8 mouse cellular contexts compared by ENCODE assay signal in genomic region chr3:102735031-102735558, GRCm38 (mm10). TPM values are rescaled to one million over a fixed set of nuclear protein-coding genes. Genes with fewer than 3 reads are reported as not detected.
A peak's percentile ranks its signal among the peaks of the same experiment; 100 is the strongest.
DNase-seq lines count a peak whose midpoint lies in the region; ATAC-seq and TF ChIP-seq lines count a peak whose summit lies in the region.

No protein-coding gene starts in this region.

- peaks cover 5% of the 10 kb centered on the region; the same call in 1 of the 2 replicates for H3K4me1 ChIP-seq in embryonic fibroblast, embryonic 13.5 days (ENCODE audit: control insufficient read depth, insufficient read depth, low read length)
- H3K4me1 ChIP-seq in hindbrain, embryonic 15.5 days (replicated peaks) = peaks cover 35% of the 10 kb centered on the region
- peaks cover 18% of the 10 kb centered on the region for H3K4me1 ChIP-seq in lung, embryonic 15.5 days

- no peaks in the 10 kb centered on the region for H3K9me3 ChIP-seq in hindbrain, embryonic 15.5 days
- no peaks in the 10 kb centered on the region for H3K9me3 ChIP-seq in lung, embryonic 15.5 days

- peak overlapping the region; percentile 80 for H3K4me2 ChIP-seq in hindbrain, embryonic 15.5 days
- H3K4me2 ChIP-seq in lung, embryonic 15.5 days = peak overlapping the region; percentile 92

- peak; percentile 57 for ATAC-seq in activated CD4-positive, CD25-positive, alpha-beta regulatory T cell, adult 4 months
- ATAC-seq in hindbrain, embryonic 15.5 days (ENCODE audit: low FRiP score, low read depth) = peak; percentile 79
- peak; percentile 67; the same call in 1 of the 2 replicates for ATAC-seq in lung, embryonic 15.5 days (ENCODE audit: borderline replicate concordance, extremely low read depth, low FRiP score, low TSS enrichment)
- ATAC-seq in monocyte, adult 5-6 weeks (replicated peaks; ENCODE audit: insufficient number of reproducible peaks, low FRiP score, low TSS enrichment, poor library complexity, severe bottlenecking) = no peak; the same call in 1 of the 2 replicates

- no peaks in the 10 kb centered on the region for H3K27me3 ChIP-seq in hindbrain, embryonic 15.5 days
- no peaks in the 10 kb centered on the region for H3K27me3 ChIP-seq in lung, embryonic 15.5 days

- DNase-seq in layer of hippocampus, postnatal 10 days (ENCODE audit: low spot score in 2 of 2) = peak; percentile 39 to 54
- DNase-seq in layer of hippocampus, postnatal 25 days (ENCODE audit: extremely low spot score in 1 of 2, low spot score in 1 of 2) = no peak
- peak; percentile 18 for DNase-seq in ovary, postnatal 14 days (ENCODE audit: low spot score)

- under 1% methylated on average over 33 of the region's 33 CpGs for WGBS in hindbrain, embryonic 15.5 days
- under 1% methylated on average over 31 of the region's 33 CpGs for WGBS in lung, embryonic 15.5 days

- no peak for TF ChIP-seq POLR2A in embryonic fibroblast, embryonic 13.5 days (IDR thresholded peaks at IDR 0.05; ENCODE audit: low read depth, low read length)

- TF ChIP-seq CTCF in embryonic fibroblast, embryonic 13.5 days (IDR thresholded peaks at IDR 0.05; ENCODE audit: borderline replicate concordance, insufficient read depth, low read length) = no peak

- H3K36me3 ChIP-seq in hindbrain, embryonic 15.5 days = no peaks in the 10 kb centered on the region
- H3K36me3 ChIP-seq in lung, embryonic 15.5 days = no peaks in the 10 kb centered on the region

- H3K27ac ChIP-seq in embryonic fibroblast, embryonic 13.5 days (ENCODE audit: insufficient read depth, low read length) = no peak overlapping the region
- peak overlapping the region; percentile 49 for H3K27ac ChIP-seq in hindbrain, embryonic 15.5 days (replicated peaks)
- H3K27ac ChIP-seq in lung, embryonic 15.5 days = peak overlapping the region; percentile 51

- H3K9ac ChIP-seq in hindbrain, embryonic 15.5 days = peak overlapping the region; percentile 56
- H3K9ac ChIP-seq in lung, embryonic 15.5 days = peak overlapping the region; percentile 52

- H3K4me3 ChIP-seq in embryonic fibroblast, embryonic 13.5 days (ENCODE audit: insufficient read depth, low read length) = peak overlapping the region; percentile 64
- H3K4me3 ChIP-seq in hindbrain, embryonic 15.5 days = peak overlapping the region; percentile 62
- H3K4me3 ChIP-seq in lung, embryonic 15.5 days = peak overlapping the region; percentile 57

RNA-seq across cellular contexts. Expression of gene Tspan2, which starts 0.8 kb away (rescaled TPM):
- 10 to 100 TPM; 44.7 to 50.1 TPM for total RNA-seq in layer of hippocampus, postnatal 10 days (2021)
- total RNA-seq in layer of hippocampus, postnatal 25 days (2021) = 100 to 1,000 TPM; 160 to 197 TPM
- polyA plus RNA-seq in activated CD4-positive, CD25-positive, alpha-beta regulatory T cell, adult 4 months (2017; shearing (Covaris generic)) = 1 to 10 TPM; 1.0 to 1.8 TPM
- polyA plus RNA-seq in embryonic fibroblast, embryonic 13.5 days (2011; ENCODE audit: insufficient read length, low read depth, missing spikeins) = 17.3 and 25.0 TPM in 2 replicates
- 11.5 and 12.8 TPM in 2 replicates for polyA plus RNA-seq in hindbrain, embryonic 15.5 days (2015; fragmentation: Nextera tagmentation; extraction: Ambion mirVana)
- polyA plus RNA-seq in lung, embryonic 15.5 days (2015; fragmentation: Nextera tagmentation; extraction: Ambion mirVana) = 14.5 and 15.6 TPM in 2 replicates
- total RNA-seq in monocyte, adult 5-6 weeks (2017) = 6.2 to 8.1 TPM (median 7.8 TPM) in 3 replicates

RNA-seq across cellular contexts. Expression of gene Tshb, which starts 47.4 kb away (rescaled TPM):
- total RNA-seq in layer of hippocampus, postnatal 10 days (2021) = not detected
- total RNA-seq in layer of hippocampus, postnatal 25 days (2021) = not detected
- polyA plus RNA-seq in activated CD4-positive, CD25-positive, alpha-beta regulatory T cell, adult 4 months (2017; shearing (Covaris generic)) = under 1 TPM in 1 of 2 experiments, not detected in 1; 0.17 TPM
- not detected in 2 replicates for polyA plus RNA-seq in embryonic fibroblast, embryonic 13.5 days (2011; ENCODE audit: insufficient read length, low read depth, missing spikeins)
- polyA plus RNA-seq in hindbrain, embryonic 15.5 days (2015; fragmentation: Nextera tagmentation; extraction: Ambion mirVana) = 0.13 and 0.64 TPM in 2 replicates
- 0.09 and 0.30 TPM in 2 replicates for polyA plus RNA-seq in lung, embryonic 15.5 days (2015; fragmentation: Nextera tagmentation; extraction: Ambion mirVana)
- not detected in 3 replicates for total RNA-seq in monocyte, adult 5-6 weeks (2017)

Comparison
In these comparisons a context has a peak if more than half of its experiments do, and no peak if none do; other contexts are left out.
1. DNase-seq: peak in layer of hippocampus, postnatal 10 days (2 of 2) and ovary, postnatal 14 days (single experiment); none in layer of hippocampus, postnatal 25 days (0 of 2).
2. Peak in every context shown above with its lines, with median percentiles within 50 percentile points of each other: H3K4me3 ChIP-seq.